Mouse (Mus musculus): Measurements from ENCODE around the gene Clk2.

The Clk2 gene

GRCm38 (mm10) chr3:89224796-89225195 lies 60.2 kb downstream of the Clk2 start:
- no peak for DNase-seq (ENCODE audit: low spot score)

- DNase-seq (ENCODE audit: low spot score), result no peak
Measured at GRCm38 (mm10) chr3:89225321-89225815, 60.8 kb downstream of the Clk2 start.

- DNase-seq (ENCODE audit: low spot score), result no peak
Measured at GRCm38 (mm10) chr3:89225918-89226317, 61.3 kb downstream of the Clk2 start.

DNA sequence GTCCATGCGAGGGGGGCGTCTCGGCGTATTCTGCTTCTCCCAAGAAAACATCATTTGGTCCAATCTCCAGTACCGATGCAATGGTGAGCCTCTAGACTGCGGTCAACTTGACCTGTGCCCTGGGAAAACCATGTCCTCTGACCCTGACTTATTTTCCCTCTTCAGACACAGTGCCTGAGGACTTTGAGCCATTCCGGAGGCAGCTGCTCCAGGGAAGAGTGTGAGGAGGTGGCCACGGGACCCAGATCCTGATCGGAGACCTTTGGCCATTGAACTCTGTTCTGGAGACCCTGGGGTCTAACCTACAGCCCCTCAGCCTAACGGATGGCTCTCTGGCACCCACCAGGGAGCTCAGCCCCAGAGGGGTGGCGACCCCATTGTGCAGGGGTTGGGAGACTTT lies 61.8 kb downstream of the Clk2 start:
- no peak for DNase-seq (ENCODE audit: low spot score)
